Comparison of ENCODE assay signal across 32 mouse cellular contexts in genomic region chr1:127167586-127167985, GRCm38 (mm10). TPM values are rescaled to one million over a fixed set of nuclear protein-coding genes. Genes with fewer than 3 reads are reported as not detected.
DNase-seq lines count a peak whose midpoint lies in the region; ATAC-seq and TF ChIP-seq lines count a peak whose summit lies in the region.
"Had no signal": no experiment of that assay in that cellular context is flagged by ENCODE, and none has a peak within 500 bp of the region (broad histone marks: within the 10 kb centered on the region; RNA-seq: fewer than 3 reads in every experiment).

No protein-coding gene starts in this region.

- no peaks in the 10 kb centered on the region for H3K9me3 ChIP-seq in forebrain, embryonic 13.5 days (replicated peaks)
- no peaks in the 10 kb centered on the region for H3K9me3 ChIP-seq in forebrain, embryonic 11.5 days (ENCODE audit: control insufficient read depth, low read length)
- H3K9me3 ChIP-seq in neural tube, embryonic 15.5 days (replicated peaks) = no peaks in the 10 kb centered on the region
- no peaks in the 10 kb centered on the region for H3K9me3 ChIP-seq in forebrain, postnatal 0 days (ENCODE audit: low read length)
- H3K9me3 ChIP-seq: embryonic facial prominence, embryonic 10.5 days; embryonic facial prominence, embryonic 13.5 days; heart, embryonic 12.5 days; heart, embryonic 15.5 days; hindbrain, embryonic 10.5 days; hindbrain, embryonic 15.5 days had no signal

- H3K4me3 ChIP-seq in forebrain, embryonic 13.5 days = no peak overlapping the region
- no peak overlapping the region for H3K4me3 ChIP-seq in forebrain, embryonic 11.5 days (ENCODE audit: low read depth, low read length)
- H3K4me3 ChIP-seq in neural tube, embryonic 15.5 days (replicated peaks) = no peak overlapping the region
- no peak overlapping the region for H3K4me3 ChIP-seq in forebrain, postnatal 0 days (ENCODE audit: low read depth, low read length)
- no peak overlapping the region for H3K4me3 ChIP-seq in lung, adult 2 months (replicated peaks; ENCODE audit: extremely low read depth, low read depth, low read length)
- H3K4me3 ChIP-seq: embryonic facial prominence, embryonic 10.5 days; embryonic facial prominence, embryonic 13.5 days; erythroblast, embryonic 14.5 days; gastrocnemius, adult 2 months; heart, embryonic 12.5 days; heart, embryonic 15.5 days; hindbrain, embryonic 10.5 days; hindbrain, embryonic 15.5 days had no signal

- H3K27me3 ChIP-seq in forebrain, embryonic 13.5 days = no peaks in the 10 kb centered on the region
- H3K27me3 ChIP-seq in forebrain, embryonic 11.5 days (ENCODE audit: control insufficient read depth, insufficient read depth, low read length) = no peaks in the 10 kb centered on the region
- no peaks in the 10 kb centered on the region for H3K27me3 ChIP-seq in neural tube, embryonic 15.5 days (replicated peaks)
- H3K27me3 ChIP-seq in forebrain, postnatal 0 days (ENCODE audit: insufficient read depth, low read length) = no peaks in the 10 kb centered on the region
- H3K27me3 ChIP-seq: CH12.LX; embryonic facial prominence, embryonic 13.5 days; heart, embryonic 12.5 days; heart, embryonic 15.5 days; hindbrain, embryonic 15.5 days had no signal

- H3K9ac ChIP-seq in forebrain, embryonic 13.5 days = no peak overlapping the region
- no peak overlapping the region for H3K9ac ChIP-seq in forebrain, embryonic 11.5 days (ENCODE audit: low read length)
- no peak overlapping the region for H3K9ac ChIP-seq in neural tube, embryonic 15.5 days (replicated peaks)
- no peak overlapping the region for H3K9ac ChIP-seq in forebrain, postnatal 0 days
- H3K9ac ChIP-seq: embryonic facial prominence, embryonic 13.5 days; heart, embryonic 12.5 days; heart, embryonic 15.5 days; hindbrain, embryonic 15.5 days had no signal

- no peak for ATAC-seq in forebrain, embryonic 13.5 days
- ATAC-seq in forebrain, embryonic 11.5 days (replicated peaks; ENCODE audit: low FRiP score) = no peak
- ATAC-seq in neural tube, embryonic 15.5 days (ENCODE audit: low FRiP score) = no peak
- ATAC-seq in forebrain, postnatal 0 days = no peak
- ATAC-seq: activated CD4-positive, CD25-positive, alpha-beta regulatory T cell, adult 4 months; Patski had no signal

- no peak overlapping the region for H3K4me2 ChIP-seq in forebrain, embryonic 13.5 days
- H3K4me2 ChIP-seq in forebrain, embryonic 11.5 days (ENCODE audit: low read depth, low read length, severe bottlenecking) = no peak overlapping the region
- no peak overlapping the region for H3K4me2 ChIP-seq in neural tube, embryonic 15.5 days
- H3K4me2 ChIP-seq in forebrain, postnatal 0 days (ENCODE audit: low read depth) = no peak overlapping the region
- H3K4me2 ChIP-seq: embryonic facial prominence, embryonic 13.5 days; heart, embryonic 12.5 days; heart, embryonic 15.5 days; hindbrain, embryonic 15.5 days had no signal

- no peaks in the 10 kb centered on the region for H3K36me3 ChIP-seq in forebrain, embryonic 13.5 days (ENCODE audit: poor library complexity, severe bottlenecking)
- no peaks in the 10 kb centered on the region for H3K36me3 ChIP-seq in forebrain, embryonic 11.5 days (ENCODE audit: control insufficient read depth, insufficient read depth, low read length)
- H3K36me3 ChIP-seq in neural tube, embryonic 15.5 days = no peaks in the 10 kb centered on the region
- H3K36me3 ChIP-seq in forebrain, postnatal 0 days (ENCODE audit: insufficient read depth) = no peaks in the 10 kb centered on the region
- H3K36me3 ChIP-seq: embryonic facial prominence, embryonic 10.5 days; embryonic facial prominence, embryonic 13.5 days; G1E; heart, embryonic 12.5 days; heart, embryonic 15.5 days; hindbrain, embryonic 10.5 days; hindbrain, embryonic 15.5 days had no signal

- 26% methylated on average over 1 of the region's 1 CpGs for WGBS in forebrain, embryonic 13.5 days
- WGBS in forebrain, embryonic 11.5 days = 69% methylated on average over 1 of the region's 1 CpGs
- 81% methylated on average over 1 of the region's 1 CpGs for WGBS in neural tube, embryonic 15.5 days
- 52% methylated on average over 1 of the region's 1 CpGs for WGBS in forebrain, postnatal 0 days
- WGBS in lung, adult 2 months = 83% methylated on average over 1 of the region's 1 CpGs

- peak overlapping the region; percentile 1; the same call in 1 of the 2 replicates for H3K27ac ChIP-seq in forebrain, embryonic 13.5 days
- H3K27ac ChIP-seq in forebrain, embryonic 11.5 days (ENCODE audit: low read depth, low read length) = no peak overlapping the region
- peak overlapping the region; percentile 30; the same call in 1 of the 2 replicates for H3K27ac ChIP-seq in neural tube, embryonic 15.5 days (replicated peaks)
- H3K27ac ChIP-seq in forebrain, postnatal 0 days (ENCODE audit: low read depth, low read length) = 0 out of 2 replicates have a peak overlapping the region, but pooled peaks have one; percentile 21
- H3K27ac ChIP-seq: embryonic facial prominence, embryonic 10.5 days; embryonic facial prominence, embryonic 13.5 days; gastrocnemius, adult 2 months; heart, embryonic 15.5 days; hindbrain, embryonic 10.5 days; hindbrain, embryonic 15.5 days had no signal

- no peak for TF ChIP-seq POLR2A in lung, adult 2 months (IDR thresholded peaks at IDR 0.05; ENCODE audit: borderline replicate concordance, extremely low read depth, low read depth, low read length)

- peaks cover 10% of the 10 kb centered on the region for H3K4me1 ChIP-seq in forebrain, embryonic 13.5 days
- no peaks in the 10 kb centered on the region for H3K4me1 ChIP-seq in forebrain, embryonic 11.5 days (replicated peaks; ENCODE audit: control insufficient read depth, insufficient read depth, low read length)
- H3K4me1 ChIP-seq in neural tube, embryonic 15.5 days = peaks cover 9% of the 10 kb centered on the region
- 0 out of 2 replicates have a peak, but pooled peaks cover 3% of the 10 kb centered on the region for H3K4me1 ChIP-seq in forebrain, postnatal 0 days (ENCODE audit: insufficient read depth)
- no peaks in the 10 kb centered on the region for H3K4me1 ChIP-seq in lung, adult 2 months (ENCODE audit: control insufficient read depth, insufficient read depth, low read length)
- H3K4me1 ChIP-seq: embryonic facial prominence, embryonic 10.5 days; heart, embryonic 15.5 days had no signal

- DNase-seq in forebrain, embryonic 11.5 days (ENCODE audit: low spot score) = no peak
- DNase-seq in neural tube, embryonic 10.5 days (ENCODE audit: extremely low spot score, low spot score) = no peak
- DNase-seq in R1 (ENCODE audit: low read depth, low spot score) = peak; percentile 71
- DNase-seq in forebrain, postnatal 0 days = no peak
- DNase-seq in lung, adult 2 months = no peak
- no peak for DNase-seq in urinary bladder, postnatal 36 days (ENCODE audit: low spot score in 2 of 2)
- DNase-seq: adrenal gland, adult 8-10 months; adrenal gland, postnatal 25 days; B cell, adult 2 months; cerebellum, adult 11-12 months; cerebellum, adult 8-10 months; cerebellum, postnatal 36 days; gastrocnemius, adult 2 months; gastrocnemius, postnatal 25 days; heart, adult 18-20 months; heart, postnatal 10 days; heart, postnatal 36 days; kidney, adult 11 months; kidney, adult 8-10 months had no signal

- TF ChIP-seq CTCF in forebrain, postnatal 0 days (IDR thresholded peaks at IDR 0.05; ENCODE audit: low read depth) = no peak
- TF ChIP-seq CTCF in lung, adult 2 months (IDR thresholded peaks at IDR 0.05; ENCODE audit: insufficient read depth, low read length) = no peak

RNA-seq across cellular contexts. Expression of gene Mgat5, which starts 37.2 kb away (rescaled TPM):
- 8.9 and 10.1 TPM in 2 replicates for polyA plus RNA-seq in forebrain, embryonic 13.5 days (2015; fragmentation: Nextera tagmentation; extraction: Ambion mirVana)
- 6.6 and 7.3 TPM in 2 replicates for polyA plus RNA-seq in forebrain, embryonic 11.5 days (2014; fragmentation: Nextera tagmentation; extraction: Ambion mirVana)
- 12.1 and 13.3 TPM in 2 replicates for polyA plus RNA-seq in neural tube, embryonic 15.5 days (2015; fragmentation: Nextera tagmentation; extraction: Ambion mirVana)
- total RNA-seq in forebrain, postnatal 0 days (2014; rRNA removed) = 30.4 and 42.9 TPM in 2 replicates
- 5.4 and 9.3 TPM in 2 replicates for polyA plus RNA-seq in forebrain, postnatal 0 days (2015; fragmentation: Nextera tagmentation; extraction: Ambion mirVana)
- 6.9 and 9.0 TPM in 2 replicates for polyA plus RNA-seq in lung, adult 2 months (2012; rRNA removed)
- polyA plus RNA-seq: G1E had no signal
